ENCODE assay signal across 10 mouse cellular contexts in genomic region chr14:91151449-91151848, GRCm38 (mm10).
"Had no signal": no experiment of that assay in that cellular context is flagged by ENCODE, and none has a peak within 500 bp of the region (broad histone marks: within the 10 kb centered on the region; RNA-seq: fewer than 3 reads in every experiment).

No protein-coding gene starts in this region.

- H3K4me3 ChIP-seq: kidney, embryonic 15.5 days; left cerebral cortex, adult 2 months; limb, embryonic 13.5 days had no signal

- H3K27ac ChIP-seq: kidney, embryonic 15.5 days; left cerebral cortex, adult 2 months; limb, embryonic 13.5 days; liver, embryonic 14.5 days had no signal

- H3K4me2 ChIP-seq: kidney, embryonic 15.5 days; limb, embryonic 13.5 days had no signal

- DNase-seq: kidney, postnatal 14 days; lung, adult 18-20 months; midbrain, embryonic 14.5 days; spleen, adult 18-20 months; thymus, adult 18-20 months; thymus, postnatal 14 days had no signal

- H3K27me3 ChIP-seq: kidney, embryonic 15.5 days; limb, embryonic 13.5 days had no signal

- H3K9me3 ChIP-seq: kidney, embryonic 15.5 days; limb, embryonic 13.5 days had no signal

- H3K9ac ChIP-seq: kidney, embryonic 15.5 days; limb, embryonic 13.5 days; liver, embryonic 14.5 days had no signal

- H3K4me1 ChIP-seq: kidney, embryonic 15.5 days; limb, embryonic 13.5 days had no signal

- H3K36me3 ChIP-seq: kidney, embryonic 15.5 days; limb, embryonic 13.5 days had no signal
